Mouse (Mus musculus) left cerebral cortex, adult 9 months (tissue): Measurements from ENCODE around the gene Gab3.
"Not testable (repeated sequence)": the region's sequence is repeated elsewhere in the genome, so short reads cannot be mapped to it uniquely, and the experiment has no call there.

Experiments used
- DNase-seq, 2 experiments: peaks; one replicate each; pipeline ENCODE4 v3.0.0; 2022; ENCODE audit warnings: low spot score in 2 of 2

Gene Gab3

DNA sequence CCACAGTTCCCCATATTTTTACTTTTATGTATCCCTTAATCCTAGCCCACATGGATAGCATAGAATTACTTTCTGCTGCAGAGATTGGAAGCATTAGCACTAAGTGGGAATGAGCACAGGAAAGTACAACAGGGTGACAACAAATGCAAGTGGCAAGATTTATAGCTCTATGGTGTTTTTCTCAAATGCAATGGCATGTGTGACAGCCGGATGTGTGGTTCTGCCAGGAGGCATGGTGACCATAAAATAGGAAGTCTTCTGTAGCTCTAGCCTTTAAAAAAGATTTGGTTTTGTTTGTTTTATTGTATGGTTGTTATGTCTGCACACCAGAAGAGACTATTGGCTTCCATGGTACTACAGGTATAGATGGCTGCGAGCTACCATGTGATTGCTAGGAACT, 50.1 kb downstream of the Gab3 start:
- no peak for DNase-seq

DNA sequence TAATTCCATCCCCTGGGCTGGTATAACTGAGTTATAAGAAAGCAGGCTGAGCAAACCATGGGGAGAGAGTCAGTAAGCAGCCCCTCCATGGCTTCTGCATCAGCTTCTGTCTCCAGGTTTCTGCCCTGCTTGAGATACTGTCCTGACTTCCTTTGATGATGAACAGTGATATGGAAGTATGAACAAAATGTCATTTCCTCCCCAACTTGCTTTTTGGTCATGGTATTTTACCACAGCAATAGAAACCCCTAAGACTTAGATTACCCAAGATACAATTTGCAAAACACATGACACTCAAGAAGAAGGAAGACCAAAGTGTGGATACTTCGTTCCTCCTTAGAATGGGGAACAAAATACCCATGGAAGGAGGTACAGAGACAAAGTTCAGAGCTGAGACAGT, 51.2 kb downstream of the Gab3 start:
- not testable (repeated sequence) for DNase-seq

DNA sequence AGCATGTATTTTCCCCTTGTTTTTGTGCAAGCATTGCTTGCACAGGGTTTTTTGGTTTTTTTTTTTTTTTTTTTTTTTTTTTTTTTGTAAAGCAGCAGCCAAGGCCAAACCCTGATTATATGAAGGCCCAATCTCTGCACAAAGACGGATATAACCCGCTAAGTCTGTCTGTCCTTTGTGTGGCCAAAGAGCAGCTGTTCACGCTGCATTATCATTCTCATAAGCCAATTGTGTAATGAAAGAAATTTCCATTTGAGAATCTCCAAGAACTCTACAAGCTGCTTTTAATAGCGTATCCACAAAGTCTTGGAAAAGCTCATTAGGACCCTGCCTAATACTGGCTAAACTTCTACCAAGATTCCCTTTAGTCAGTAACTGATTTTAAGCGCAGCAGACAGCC, 101.5 kb downstream of the Gab3 start:
- DNase-seq = no peak

DNA sequence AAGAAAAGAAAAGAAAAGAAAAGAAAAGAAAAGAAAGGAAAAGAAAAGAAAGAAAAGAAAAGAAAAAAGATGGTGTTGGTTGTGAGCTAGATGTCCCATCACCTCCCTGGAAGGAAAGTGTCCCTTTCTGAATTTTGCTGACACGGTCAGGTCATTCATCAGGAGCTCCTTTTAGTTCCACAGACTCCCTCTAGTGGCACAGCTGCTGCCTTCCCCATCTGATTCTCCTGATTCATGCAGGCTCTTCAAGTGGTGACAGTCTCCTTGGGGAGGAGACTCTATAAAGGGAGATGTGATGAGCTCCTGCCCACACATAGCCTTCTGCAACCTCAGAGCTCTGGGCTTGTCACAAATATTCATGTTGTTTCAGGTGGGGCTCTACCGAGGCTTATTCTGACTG, 122.4 kb downstream of the Gab3 start:
- DNase-seq = peak; percentile 2 to 57

DNA sequence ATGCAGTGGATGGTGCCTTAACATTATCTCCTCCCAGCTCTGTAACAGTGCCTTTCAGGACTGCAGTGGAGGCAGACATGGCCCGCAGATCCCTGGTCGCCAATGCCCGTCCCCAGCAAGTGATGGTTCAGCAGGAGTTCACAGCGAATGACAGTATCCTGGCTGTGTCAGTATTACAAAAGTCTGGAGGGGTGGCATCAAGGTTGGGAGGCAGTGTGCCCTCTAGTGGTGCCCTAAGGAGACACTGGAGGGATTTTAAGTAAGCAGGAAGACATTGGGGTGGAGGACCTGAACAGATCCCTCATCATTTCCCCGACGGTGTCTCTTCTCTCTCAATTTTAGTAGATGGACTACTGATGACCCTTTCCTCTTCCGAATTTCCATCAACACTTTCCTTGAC, 126.1 kb downstream of the Gab3 start:
- not testable (repeated sequence) for DNase-seq
